Mouse (Mus musculus): ENCODE results near the gene Grb2.

GRCm38 (mm10) chr11:115691511-115691910, 16.9 kb downstream of the Grb2 start:
- TF ChIP-seq CTCF (IDR thresholded peaks at IDR 0.05), result no peak
- TF ChIP-seq EP300 (IDR thresholded peaks at IDR 0.05), result no peak

Data from lung, postnatal 0 days (tissue).